Mouse (Mus musculus): ENCODE measurements around the gene Macrod2. TPM values are rescaled to one million over a fixed set of nuclear protein-coding genes. Genes with fewer than 3 reads are reported as not detected.

Gene Macrod2
- polyA plus RNA-seq, 1 experiment, result not detected

GRCm38 (mm10) chr2:140670963-140671702 is 276.0 kb downstream of the Macrod2 start, which contains the start of gene Flrt3:
Gene Flrt3, minus strand, starts transcription at chr2:140671469.
- TF ChIP-seq CTCF (IDR thresholded peaks at IDR 0.05; ENCODE audit: insufficient read depth, low read depth, low read length) (peak; percentile 36; the same call in 1 of the 2 replicates), POLR2A (IDR thresholded peaks at IDR 0.05; ENCODE audit: insufficient read depth, low read depth, low read length) (peak; percentile 87)
- 0 out of 2 replicates have a peak within 1 kb of the TSS, but pooled peaks have one; percentile 40 for H3K27ac ChIP-seq (ENCODE audit: insufficient read depth, low read depth, low read length)
- no peaks in the 10 kb centered on the region for H3K4me1 ChIP-seq (ENCODE audit: control insufficient read depth, insufficient read depth, low read length)
- under 1% methylated on average over 26 of the region's 26 CpGs for WGBS
- peak within 1 kb of the TSS; percentile 45 for H3K4me3 ChIP-seq (ENCODE audit: insufficient read depth, low read depth, low read length)

GRCm38 (mm10) chr2:140673466-140673865 is 278.4 kb downstream of the Macrod2 start:
- WGBS, result 96% methylated on average over 5 of the region's 5 CpGs
- no peak overlapping the region for H3K27ac ChIP-seq (ENCODE audit: insufficient read depth, low read depth, low read length)
- no peaks in the 10 kb centered on the region for H3K4me1 ChIP-seq (ENCODE audit: control insufficient read depth, insufficient read depth, low read length)
- H3K4me3 ChIP-seq (ENCODE audit: insufficient read depth, low read depth, low read length), result no peak overlapping the region
- TF ChIP-seq CTCF (IDR thresholded peaks at IDR 0.05; ENCODE audit: insufficient read depth, low read depth, low read length) (no peak), POLR2A (IDR thresholded peaks at IDR 0.05; ENCODE audit: insufficient read depth, low read depth, low read length) (no peak)

- Histone ChIP-seq H3K27ac (ENCODE audit: insufficient read depth, low read depth, low read length) (no peak overlapping the region), H3K4me1 (ENCODE audit: control insufficient read depth, insufficient read depth, low read length) (no peaks in the 10 kb centered on the region), H3K4me3 (ENCODE audit: insufficient read depth, low read depth, low read length) (no peak overlapping the region)
- TF ChIP-seq CTCF (IDR thresholded peaks at IDR 0.05; ENCODE audit: insufficient read depth, low read depth, low read length) (no peak), POLR2A (IDR thresholded peaks at IDR 0.05; ENCODE audit: insufficient read depth, low read depth, low read length) (no peak)
- WGBS, result 62% methylated on average over 3 of the region's 3 CpGs
Observed at GRCm38 (mm10) chr2:140676728-140677127, 281.6 kb downstream of the Macrod2 start.

GRCm38 (mm10) chr2:140690906-140691305 is 295.8 kb downstream of the Macrod2 start:
- TF ChIP-seq CTCF (IDR thresholded peaks at IDR 0.05; ENCODE audit: insufficient read depth, low read depth, low read length), result no peak
- H3K4me1 ChIP-seq (ENCODE audit: control insufficient read depth, insufficient read depth, low read length), result no peaks in the 10 kb centered on the region
- no peak overlapping the region for H3K4me3 ChIP-seq (ENCODE audit: insufficient read depth, low read depth, low read length)
- no peak overlapping the region for H3K27ac ChIP-seq (ENCODE audit: insufficient read depth, low read depth, low read length)
- WGBS, result 96% methylated on average over 2 of the region's 2 CpGs

GRCm38 (mm10) chr2:140691403-140691802 is 296.3 kb downstream of the Macrod2 start:
- no peak for TF ChIP-seq CTCF (IDR thresholded peaks at IDR 0.05; ENCODE audit: insufficient read depth, low read depth, low read length)
- Histone ChIP-seq H3K4me1 (ENCODE audit: control insufficient read depth, insufficient read depth, low read length) (no peaks in the 10 kb centered on the region), H3K27ac (ENCODE audit: insufficient read depth, low read depth, low read length) (no peak overlapping the region), H3K4me3 (ENCODE audit: insufficient read depth, low read depth, low read length) (no peak overlapping the region)
- 100% methylated on average over 1 of the region's 1 CpGs for WGBS

- TF ChIP-seq CTCF (IDR thresholded peaks at IDR 0.05; ENCODE audit: insufficient read depth, low read depth, low read length) (no peak), POLR2A (IDR thresholded peaks at IDR 0.05; ENCODE audit: insufficient read depth, low read depth, low read length) (no peak)
- WGBS, result 85% methylated on average over 4 of the region's 4 CpGs
Observed at GRCm38 (mm10) chr2:140692461-140692860, 297.4 kb downstream of the Macrod2 start.

GRCm38 (mm10) chr2:140693845-140694244 is 298.7 kb downstream of the Macrod2 start:
- no peak for TF ChIP-seq CTCF (IDR thresholded peaks at IDR 0.05; ENCODE audit: insufficient read depth, low read depth, low read length)
- TF ChIP-seq POLR2A (IDR thresholded peaks at IDR 0.05; ENCODE audit: insufficient read depth, low read depth, low read length), result no peak
- Histone ChIP-seq H3K4me3 (ENCODE audit: insufficient read depth, low read depth, low read length) (no peak overlapping the region), H3K27ac (ENCODE audit: insufficient read depth, low read depth, low read length) (no peak overlapping the region), H3K4me1 (ENCODE audit: control insufficient read depth, insufficient read depth, low read length) (no peaks in the 10 kb centered on the region)
- 92% methylated on average over 5 of the region's 5 CpGs for WGBS

More at GRCm38 (mm10) chr2:140692461-140692860, 297.4 kb downstream of the Macrod2 start:
- no peaks in the 10 kb centered on the region for H3K4me1 ChIP-seq (ENCODE audit: control insufficient read depth, insufficient read depth, low read length)
- H3K4me3 ChIP-seq (ENCODE audit: insufficient read depth, low read depth, low read length), result no peak overlapping the region
- H3K27ac ChIP-seq (ENCODE audit: insufficient read depth, low read depth, low read length), result no peak overlapping the region

GRCm38 (mm10) chr2:140698585-140698984 is 303.5 kb downstream of the Macrod2 start:
- Histone ChIP-seq H3K27ac (ENCODE audit: insufficient read depth, low read depth, low read length) (no peak overlapping the region), H3K4me3 (ENCODE audit: insufficient read depth, low read depth, low read length) (no peak overlapping the region), H3K4me1 (ENCODE audit: control insufficient read depth, insufficient read depth, low read length) (no peaks in the 10 kb centered on the region)
- WGBS, result 56% methylated on average over 3 of the region's 3 CpGs
- TF ChIP-seq POLR2A (IDR thresholded peaks at IDR 0.05; ENCODE audit: insufficient read depth, low read depth, low read length) (no peak), CTCF (IDR thresholded peaks at IDR 0.05; ENCODE audit: insufficient read depth, low read depth, low read length) (no peak)

- Histone ChIP-seq H3K4me3 (ENCODE audit: insufficient read depth, low read depth, low read length) (no peak overlapping the region), H3K27ac (ENCODE audit: insufficient read depth, low read depth, low read length) (no peak overlapping the region), H3K4me1 (ENCODE audit: control insufficient read depth, insufficient read depth, low read length) (no peaks in the 10 kb centered on the region)
- TF ChIP-seq POLR2A (IDR thresholded peaks at IDR 0.05; ENCODE audit: insufficient read depth, low read depth, low read length), result no peak
- WGBS, result 50% methylated on average over 4 of the region's 4 CpGs
Observed at GRCm38 (mm10) chr2:140703377-140703776, 308.3 kb downstream of the Macrod2 start.
